Mouse (Mus musculus) Muller cell, postnatal 12 days (primary cell): ENCODE results near the gene Tnrc6c.

Experiments used
- DNase-seq: peaks from one replicate; pipeline ENCODE4 v3.0.0-alpha.2; 2015; ENCODE audit errors: inconsistent ontology term

Tnrc6c gene

DNA sequence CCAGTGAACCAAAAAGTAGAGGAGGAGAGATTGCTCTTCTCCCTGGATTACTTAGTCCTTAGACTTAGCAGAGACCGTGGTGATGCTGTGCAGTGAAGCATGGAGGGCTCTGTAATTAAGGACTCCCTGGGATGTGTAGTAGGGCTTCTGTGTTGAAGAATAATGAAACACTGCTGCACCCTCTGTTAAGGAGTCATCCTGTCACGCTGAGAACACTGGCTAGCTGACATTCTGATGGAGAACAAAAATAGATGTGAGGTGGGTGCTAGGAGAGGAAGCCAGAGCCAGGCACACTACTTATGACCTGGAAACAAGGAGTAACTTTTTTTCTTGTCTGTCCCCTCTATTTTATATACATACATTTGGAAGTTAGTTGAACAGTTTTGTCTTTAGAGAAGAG is 22.6 kb downstream of the Tnrc6c start:
- no peak for DNase-seq

DNA sequence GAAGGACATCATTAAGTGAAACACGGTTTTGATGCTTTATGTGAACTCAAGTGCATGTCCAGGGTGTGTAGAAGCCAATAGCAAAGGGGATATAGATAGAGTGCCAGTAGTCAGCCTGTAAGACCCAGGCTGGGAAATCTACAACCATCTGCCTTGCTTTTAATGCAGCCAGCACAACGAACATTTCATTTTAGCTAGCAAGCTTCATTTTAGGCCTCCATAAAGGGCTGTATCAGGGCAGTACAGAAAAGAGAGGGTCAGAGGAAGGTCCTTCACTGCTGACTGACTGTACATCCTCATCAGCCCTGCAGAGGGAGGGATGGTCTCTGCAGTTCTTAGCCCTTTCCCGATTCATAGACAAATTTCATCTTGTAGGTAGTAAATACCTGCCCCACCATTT is 23.0 kb downstream of the Tnrc6c start:
- no peak for DNase-seq

GRCm38 (mm10) chr11:117677594-117677993 is 23.5 kb downstream of the Tnrc6c start:
- DNase-seq = no peak

GRCm38 (mm10) chr11:117678155-117678554 is 24.1 kb downstream of the Tnrc6c start:
- DNase-seq = no peak

DNA sequence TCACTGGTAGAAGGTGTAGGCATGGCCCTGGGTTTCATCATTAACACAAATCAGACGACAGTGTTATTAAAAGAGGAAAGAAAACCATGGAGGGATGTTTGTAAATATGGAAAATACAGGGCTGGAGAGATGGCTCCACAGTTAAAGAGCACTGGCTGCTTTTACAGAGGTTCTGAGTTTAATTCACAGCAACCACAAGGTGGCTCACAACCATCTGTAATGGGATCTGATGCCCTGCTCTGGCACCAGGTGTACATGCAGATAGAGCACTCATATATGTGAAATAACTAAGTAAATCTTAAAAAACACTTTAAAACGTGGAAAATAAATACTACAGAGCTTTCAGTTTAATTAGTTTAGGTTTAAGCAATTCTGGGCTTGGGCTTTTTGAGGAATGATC is 24.7 kb downstream of the Tnrc6c start:
- DNase-seq = no peak

DNA sequence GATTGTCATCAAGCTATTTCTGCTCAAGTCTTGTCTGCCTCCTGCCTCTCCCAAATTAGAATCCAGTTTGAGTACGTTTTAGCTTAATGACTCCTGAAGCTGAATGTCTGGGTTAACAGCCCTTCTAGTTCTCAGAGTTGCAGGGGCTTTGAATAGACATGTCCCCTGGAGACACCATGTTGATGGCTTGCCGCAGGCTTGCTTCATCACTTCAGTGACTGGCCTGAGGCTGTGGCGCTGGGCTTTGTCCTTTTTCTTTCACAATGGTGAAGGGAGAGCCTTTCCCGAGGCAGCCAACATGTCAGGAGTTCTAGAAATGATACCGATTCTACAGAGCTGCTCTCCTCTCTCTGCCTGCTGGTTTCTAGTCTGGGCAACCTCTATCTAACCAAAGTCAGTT is 30.6 kb downstream of the Tnrc6c start:
- DNase-seq = no peak

DNA sequence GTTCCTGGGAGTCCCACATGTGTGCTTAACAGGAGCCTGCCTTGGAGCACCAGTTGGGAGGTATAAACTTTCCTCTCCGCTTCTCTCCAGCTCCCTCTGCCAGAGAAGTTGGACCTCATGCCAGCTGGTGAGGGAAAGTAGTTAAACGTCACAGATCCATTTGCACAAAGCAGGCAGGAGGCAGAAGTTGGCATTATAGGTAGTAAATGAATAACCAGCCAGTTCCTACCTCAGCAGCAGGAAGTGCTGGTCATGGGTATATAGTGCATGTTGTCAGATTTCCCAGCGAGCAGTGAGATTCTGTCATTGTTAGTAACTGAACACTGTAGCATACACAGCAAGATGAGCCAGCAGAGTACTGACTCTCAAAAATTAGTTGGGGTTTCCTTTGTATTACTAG is 31.4 kb downstream of the Tnrc6c start:
- no peak for DNase-seq

- DNase-seq = no peak
These were observed 31.9 kb downstream of the Tnrc6c start for GRCm38 (mm10) chr11:117686021-117686420.

DNA sequence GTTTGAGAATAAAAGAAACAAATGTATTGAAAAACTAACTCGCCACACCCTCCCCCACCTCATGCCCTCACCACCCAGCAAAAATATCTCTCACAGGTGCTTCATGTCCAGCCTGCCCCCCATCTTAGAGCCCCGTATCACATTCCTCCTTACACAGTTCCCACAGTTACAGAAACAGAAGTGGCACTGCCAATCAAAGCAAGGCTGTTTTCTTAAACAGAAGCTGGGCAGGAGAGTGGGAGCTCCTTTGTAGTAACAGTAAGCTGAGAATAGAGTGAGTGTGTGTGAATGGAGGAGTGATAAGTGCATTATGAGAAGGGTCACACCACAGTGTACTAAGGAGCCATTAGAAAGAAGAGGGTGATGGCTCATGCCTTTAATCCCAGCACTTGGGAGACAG is 34.5 kb downstream of the Tnrc6c start:
- DNase-seq = no peak

GRCm38 (mm10) chr11:117691311-117691710 is 37.2 kb downstream of the Tnrc6c start:
- DNase-seq = no peak

GRCm38 (mm10) chr11:117694050-117694449 is 40.0 kb downstream of the Tnrc6c start:
- no peak for DNase-seq

GRCm38 (mm10) chr11:117696585-117696984 is 42.5 kb downstream of the Tnrc6c start:
- DNase-seq = no peak

DNA sequence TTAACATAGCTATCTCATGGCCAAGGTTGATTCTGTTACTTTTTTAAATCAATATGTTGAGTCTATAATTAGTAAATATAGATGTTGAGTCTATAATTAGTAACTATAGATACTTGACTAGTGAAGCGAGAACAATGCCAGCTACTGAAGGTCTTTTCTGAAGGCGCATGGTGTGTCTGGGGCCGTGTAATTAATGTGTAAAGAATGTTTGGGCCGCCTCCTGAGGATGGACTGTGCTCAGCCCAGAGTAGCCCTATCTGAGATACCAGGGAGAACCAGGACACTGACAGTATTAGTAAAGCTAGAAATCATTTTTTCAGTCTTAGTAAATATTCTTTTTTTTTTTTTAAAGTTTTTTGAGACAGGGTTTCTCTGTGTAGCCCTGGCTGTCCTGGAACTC is 46.8 kb downstream of the Tnrc6c start:
- no peak for DNase-seq

DNA sequence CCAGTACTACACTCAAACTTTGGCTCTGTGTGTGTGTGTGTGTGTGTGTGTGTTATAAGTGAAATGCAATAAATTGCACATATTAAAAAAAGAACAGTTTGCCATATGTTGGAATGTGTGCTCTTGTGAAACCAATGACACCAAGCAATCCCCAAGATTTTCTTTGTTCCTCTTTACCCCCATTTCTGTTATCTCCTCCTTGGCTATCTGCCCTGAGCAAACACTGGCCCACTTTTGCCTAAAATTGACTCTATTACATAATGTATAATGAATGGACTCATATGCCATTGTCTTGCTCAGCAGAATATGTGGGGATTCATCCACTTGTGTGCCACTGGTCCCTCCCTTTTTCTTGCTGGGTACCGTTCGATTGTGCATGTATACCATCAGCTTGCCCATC is 52.2 kb downstream of the Tnrc6c start:
- no peak for DNase-seq

GRCm38 (mm10) chr11:117707238-117707637 is 53.1 kb downstream of the Tnrc6c start:
- DNase-seq = peak; percentile 45

DNA sequence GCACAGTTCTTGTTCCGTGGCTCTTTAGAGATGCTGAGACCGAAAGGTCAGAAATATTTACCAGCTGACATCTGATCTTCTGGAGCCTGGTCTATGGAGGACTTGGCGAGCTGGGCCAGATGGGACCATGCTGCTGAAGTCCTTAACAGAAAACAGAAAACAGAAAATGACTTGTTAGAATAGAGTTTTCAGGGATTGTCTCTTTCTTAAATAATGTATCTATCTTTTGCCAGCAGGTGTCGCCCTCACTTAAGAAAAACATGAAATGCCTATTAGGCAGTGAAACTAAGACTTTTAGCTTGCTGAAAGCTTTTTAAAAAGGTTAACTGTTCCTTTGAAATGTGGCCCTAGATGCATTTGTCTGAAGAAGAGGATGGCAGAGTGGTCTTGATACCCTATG is 55.2 kb downstream of the Tnrc6c start:
- DNase-seq = peak; percentile 39

DNA sequence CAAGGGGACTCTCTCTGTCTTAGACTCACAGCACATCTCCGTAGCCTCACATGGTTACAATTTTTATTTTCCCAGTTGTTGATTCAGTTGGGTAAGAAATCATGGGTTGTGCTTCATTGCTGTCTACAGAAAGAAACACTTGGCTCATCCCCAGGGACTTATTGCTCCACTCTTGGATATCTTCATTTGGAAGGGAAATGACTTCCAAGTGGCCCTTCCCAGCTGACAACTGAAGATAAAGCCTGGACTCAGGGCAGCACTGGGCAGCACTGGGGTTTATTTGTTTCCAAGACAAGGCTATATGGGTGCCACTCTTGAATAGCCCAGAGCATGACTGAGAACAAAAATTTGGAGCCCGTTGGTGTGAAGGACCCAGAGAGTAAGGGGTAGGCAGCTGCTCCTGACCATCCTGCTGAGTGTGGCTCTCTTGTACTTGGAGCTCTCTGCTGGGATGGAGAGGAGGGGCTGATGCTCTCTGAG is 56.8 kb downstream of the Tnrc6c start:
- no peak for DNase-seq

- no peak for DNase-seq
These were observed 58.0 kb downstream of the Tnrc6c start for GRCm38 (mm10) chr11:117712065-117712464.

DNA sequence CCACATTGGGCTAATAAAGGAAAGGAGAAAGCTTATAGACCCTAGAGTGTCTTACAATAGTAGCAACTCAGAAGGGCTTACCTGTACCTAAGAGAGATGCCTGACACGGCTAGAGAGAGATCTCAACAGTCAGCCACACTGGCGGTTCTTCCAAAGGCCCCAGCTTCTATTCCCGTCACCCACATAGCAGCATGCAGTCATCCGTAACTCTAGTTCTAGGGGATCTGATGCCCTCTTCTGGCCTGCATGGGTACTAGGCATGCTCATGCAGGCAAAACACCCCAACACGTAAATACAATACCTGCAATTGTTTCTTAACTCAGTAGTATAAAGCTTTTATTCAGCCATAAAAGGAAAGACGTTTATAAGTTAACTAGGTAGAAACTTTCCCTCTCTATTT is 59.3 kb downstream of the Tnrc6c start:
- DNase-seq = no peak

GRCm38 (mm10) chr11:117718838-117719237 is 64.7 kb downstream of the Tnrc6c start:
- no peak for DNase-seq

GRCm38 (mm10) chr11:117724604-117725301 is 70.7 kb downstream of the Tnrc6c start:
- DNase-seq = no peak

- DNase-seq = no peak
These were observed 72.9 kb downstream of the Tnrc6c start for GRCm38 (mm10) chr11:117727031-117727430.

DNA sequence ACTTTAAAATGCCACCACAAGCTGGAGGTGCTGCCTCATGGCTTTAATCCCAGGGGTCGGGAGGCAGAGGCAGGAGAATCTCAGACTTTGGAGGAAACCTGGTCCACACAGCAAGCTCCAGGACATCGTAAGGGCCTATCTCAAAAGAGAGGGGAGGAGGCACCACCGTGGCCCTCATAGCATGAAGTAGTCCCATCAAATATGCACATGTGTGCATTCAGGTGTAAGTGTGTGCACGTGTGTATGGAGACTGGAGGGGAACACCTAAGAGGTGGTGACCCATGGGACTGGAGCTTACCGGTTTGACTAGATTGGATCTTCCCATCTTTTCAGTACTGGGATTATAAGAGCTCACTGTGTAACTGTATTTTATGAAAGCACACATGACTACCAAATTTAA is 74.2 kb downstream of the Tnrc6c start:
- DNase-seq = no peak

DNA sequence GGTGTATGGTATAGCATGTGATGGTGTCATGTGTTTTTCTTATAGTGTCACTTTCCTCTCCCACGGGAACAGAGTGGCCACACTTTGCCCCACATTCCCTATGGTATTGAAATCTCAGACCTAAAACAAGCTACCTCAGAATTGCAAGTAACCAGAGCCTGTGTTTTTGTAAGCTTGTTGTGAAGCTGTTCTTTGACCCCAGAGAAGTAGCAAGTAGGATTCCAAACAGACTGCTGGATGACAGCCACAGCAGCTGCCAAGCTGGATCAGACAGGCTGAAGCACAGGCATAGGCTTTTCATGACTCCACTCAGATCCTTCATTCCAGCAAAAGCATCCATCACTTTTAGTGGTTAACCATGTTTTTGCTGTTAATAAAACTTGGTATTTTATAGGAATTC is 74.8 kb downstream of the Tnrc6c start:
- DNase-seq = peak; percentile 36
